Mouse (Mus musculus) kidney, adult 2 months (tissue): ENCODE results near the gene Psme3.

Experiments
- CTCF ChIP-seq: fragments of 200-500 bp; conservative IDR thresholded peaks from 2 replicates; pipeline ENCODE4 v1.5.1; 2011; ENCODE audit warnings: low read depth, mild to moderate bottlenecking, control low read depth, low read length, moderate library complexity, mixed read lengths; ENCODE audit not compliant: insufficient read depth, insufficient read length
- POLR2A ChIP-seq: fragments of 200-500 bp; IDR thresholded peaks from one replicate; pipeline ENCODE4 v1.6.1; 2011; ENCODE audit warnings: low read depth, low read length, control low read depth

GRCm38 (mm10) chr11:101301299-101302003 is 14.6 kb upstream of the Psme3 start:
- no peak for TF ChIP-seq CTCF
- TF ChIP-seq POLR2A = no peak
